Mouse (Mus musculus): ENCODE measurements at regions not wholly inside any gene's neighbourhood (a gene's known extent, or its start where the extent isn't known, plus 50 kb on each side); places are given as distances from the start of the nearest gene placed in this dataset.

- TF ChIP-seq MYOD1 (IDR thresholded peaks at IDR 0.05; ENCODE audit: control insufficient read depth, insufficient read length, low read depth) (no peak), MAX (IDR thresholded peaks at IDR 0.05) (no peak), MYOG (IDR thresholded peaks at IDR 0.05; ENCODE audit: control insufficient read depth, extremely low read depth, insufficient read length) (no peak), CTCF (IDR thresholded peaks at IDR 0.05; ENCODE audit: control insufficient read depth, insufficient read depth, insufficient read length) (no peak), FOSL1 (IDR thresholded peaks at IDR 0.05; ENCODE audit: insufficient read depth, low read length, poor library complexity, severe bottlenecking) (no peak), CEBPB (IDR thresholded peaks at IDR 0.05; ENCODE audit: low read depth) (no peak), USF1 (IDR thresholded peaks at IDR 0.05; ENCODE audit: low read depth) (no peak)
- H3K79me3 ChIP-seq (ENCODE audit: low read depth) = no peaks in the 10 kb centered on the region
These were observed 531.0 kb downstream of the Plekhb2 start for GRCm38 (mm10) chr1:35380633-35381385.

DNA sequence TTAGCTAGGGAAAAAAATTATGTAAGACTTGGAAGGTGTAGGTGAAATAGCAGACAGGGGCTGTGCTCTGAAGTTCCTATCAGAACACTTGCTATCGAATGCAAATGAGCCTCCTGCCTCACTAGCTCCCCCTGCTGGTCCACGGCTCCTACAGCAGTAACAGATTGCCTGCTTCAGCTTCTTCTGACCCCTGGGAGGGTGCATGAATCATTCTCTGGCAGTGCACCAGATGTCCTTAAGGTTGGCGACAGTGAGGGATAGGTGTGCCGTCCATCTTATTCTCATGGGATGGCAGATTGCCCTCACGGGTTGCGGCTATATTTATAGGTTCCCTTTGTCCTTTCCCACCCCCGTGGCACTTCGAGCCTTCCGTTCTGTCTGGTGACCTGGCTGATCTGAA is 535.7 kb downstream of the Plekhb2 start:
- Histone ChIP-seq H3ac (ENCODE audit: control insufficient read depth, insufficient read length, low read depth) (no peak overlapping the region), H3K79me3 (ENCODE audit: low read depth) (no peaks in the 10 kb centered on the region), H3K79me2 (ENCODE audit: control insufficient read depth, insufficient read depth) (no peaks in the 10 kb centered on the region), H3K36me3 (ENCODE audit: control insufficient read depth, insufficient read depth) (no peaks in the 10 kb centered on the region), H3K27me3 (ENCODE audit: control insufficient read depth, insufficient read depth, insufficient read length) (no peaks in the 10 kb centered on the region), H3K4me3 (ENCODE audit: insufficient read depth, poor library complexity, severe bottlenecking) (no peak overlapping the region)
- no peak for TF ChIP-seq CEBPB (IDR thresholded peaks at IDR 0.05; ENCODE audit: low read depth)
- no peak for TF ChIP-seq MYOD1 (IDR thresholded peaks at IDR 0.05; ENCODE audit: control insufficient read depth, insufficient read length, low read depth)
- TF ChIP-seq MAX (IDR thresholded peaks at IDR 0.05) = no peak
- TF ChIP-seq MYOG (IDR thresholded peaks at IDR 0.05; ENCODE audit: control insufficient read depth, extremely low read depth, insufficient read length) = no peak
- no peak for TF ChIP-seq USF1 (IDR thresholded peaks at IDR 0.05; ENCODE audit: low read depth)
- peak; percentile 27 for TF ChIP-seq CTCF (IDR thresholded peaks at IDR 0.05; ENCODE audit: control insufficient read depth, insufficient read depth, insufficient read length)
- TF ChIP-seq FOSL1 (IDR thresholded peaks at IDR 0.05; ENCODE audit: insufficient read depth, low read length, poor library complexity, severe bottlenecking) = no peak

More at GRCm38 (mm10) chr1:35380633-35381385, 531.0 kb downstream of the Plekhb2 start:
- Histone ChIP-seq H3K36me3 (ENCODE audit: control insufficient read depth, insufficient read depth) (no peaks in the 10 kb centered on the region), H3K79me2 (ENCODE audit: control insufficient read depth, insufficient read depth) (no peaks in the 10 kb centered on the region), H3K27me3 (ENCODE audit: control insufficient read depth, insufficient read depth, insufficient read length) (no peaks in the 10 kb centered on the region), H3ac (ENCODE audit: control insufficient read depth, insufficient read length, low read depth) (no peak overlapping the region), H3K4me3 (ENCODE audit: insufficient read depth, poor library complexity, severe bottlenecking) (no peak overlapping the region)

- Histone ChIP-seq H3K4me3 (ENCODE audit: insufficient read depth, poor library complexity, severe bottlenecking) (no peak overlapping the region), H3K27me3 (ENCODE audit: control insufficient read depth, insufficient read depth, insufficient read length) (no peaks in the 10 kb centered on the region), H3K36me3 (ENCODE audit: control insufficient read depth, insufficient read depth) (no peaks in the 10 kb centered on the region), H3K79me3 (ENCODE audit: low read depth) (no peaks in the 10 kb centered on the region), H3ac (ENCODE audit: control insufficient read depth, insufficient read length, low read depth) (no peak overlapping the region), H3K79me2 (ENCODE audit: control insufficient read depth, insufficient read depth) (no peaks in the 10 kb centered on the region)
- no peak for TF ChIP-seq CTCF (IDR thresholded peaks at IDR 0.05; ENCODE audit: control insufficient read depth, insufficient read depth, insufficient read length)
- TF ChIP-seq MYOD1 (IDR thresholded peaks at IDR 0.05; ENCODE audit: control insufficient read depth, insufficient read length, low read depth) = no peak
These were observed 538.4 kb downstream of the Plekhb2 start for GRCm38 (mm10) chr1:35388181-35388580.

- no peaks in the 10 kb centered on the region for H3K27me3 ChIP-seq (ENCODE audit: control insufficient read depth, insufficient read depth, insufficient read length)
- no peak overlapping the region for H3ac ChIP-seq (ENCODE audit: control insufficient read depth, insufficient read length, low read depth)
- H3K79me2 ChIP-seq (ENCODE audit: control insufficient read depth, insufficient read depth) = no peaks in the 10 kb centered on the region
- no peak for TF ChIP-seq USF1 (IDR thresholded peaks at IDR 0.05; ENCODE audit: low read depth)
- no peak for TF ChIP-seq MYOG (IDR thresholded peaks at IDR 0.05; ENCODE audit: control insufficient read depth, extremely low read depth, insufficient read length)
- TF ChIP-seq CTCF (IDR thresholded peaks at IDR 0.05; ENCODE audit: control insufficient read depth, insufficient read depth, insufficient read length) = no peak
- no peak for TF ChIP-seq MYOD1 (IDR thresholded peaks at IDR 0.05; ENCODE audit: control insufficient read depth, insufficient read length, low read depth)
- no peak for TF ChIP-seq CEBPB (IDR thresholded peaks at IDR 0.05; ENCODE audit: low read depth)
- no peak for TF ChIP-seq MAX (IDR thresholded peaks at IDR 0.05)
- TF ChIP-seq FOSL1 (IDR thresholded peaks at IDR 0.05; ENCODE audit: insufficient read depth, low read length, poor library complexity, severe bottlenecking) = no peak
- no peaks in the 10 kb centered on the region for H3K79me3 ChIP-seq (ENCODE audit: low read depth)
- H3K4me3 ChIP-seq (ENCODE audit: insufficient read depth, poor library complexity, severe bottlenecking) = no peak overlapping the region
- no peaks in the 10 kb centered on the region for H3K36me3 ChIP-seq (ENCODE audit: control insufficient read depth, insufficient read depth)
These were observed 540.6 kb downstream of the Plekhb2 start for GRCm38 (mm10) chr1:35390371-35390770.

DNA sequence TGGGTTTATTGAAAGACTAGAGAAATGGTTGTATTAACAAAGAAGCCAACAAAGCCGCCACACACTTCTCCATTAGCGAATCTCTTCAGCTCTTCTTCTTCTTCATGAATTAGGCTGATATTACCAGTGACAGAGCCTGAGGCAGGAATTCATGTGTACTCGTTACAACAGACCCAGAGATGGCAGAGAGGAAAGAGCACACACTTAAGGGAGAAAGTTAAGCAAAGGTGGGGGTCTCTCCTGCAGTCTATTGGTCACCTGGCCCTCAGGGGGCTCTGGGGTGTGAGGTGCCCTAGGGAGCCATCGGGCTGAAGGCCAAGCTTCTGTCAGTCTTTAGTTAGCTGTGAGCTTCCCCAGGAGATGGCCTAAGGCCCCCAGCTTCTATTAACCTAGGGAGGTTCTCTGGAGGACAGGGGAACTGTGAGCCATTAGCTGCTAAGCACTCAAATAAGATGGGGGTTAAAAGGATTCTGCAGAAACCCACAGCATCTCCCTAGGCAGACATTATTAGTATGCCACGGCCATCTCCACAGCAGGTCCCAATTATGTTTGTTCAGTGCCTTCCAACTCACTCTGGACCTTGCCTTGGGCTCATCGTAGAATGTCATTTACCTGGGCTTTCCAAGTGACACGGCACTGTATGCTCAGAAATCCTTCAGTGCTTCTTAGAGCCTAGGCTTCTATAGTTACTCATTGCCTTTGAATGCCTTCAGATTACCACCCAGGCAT is 541.2 kb downstream of the Plekhb2 start:
- Histone ChIP-seq H3K36me3 (ENCODE audit: control insufficient read depth, insufficient read depth) (no peaks in the 10 kb centered on the region), H3K4me3 (ENCODE audit: insufficient read depth, poor library complexity, severe bottlenecking) (no peak overlapping the region), H3K79me2 (ENCODE audit: control insufficient read depth, insufficient read depth) (no peaks in the 10 kb centered on the region), H3ac (ENCODE audit: control insufficient read depth, insufficient read length, low read depth) (no peak overlapping the region), H3K27me3 (ENCODE audit: control insufficient read depth, insufficient read depth, insufficient read length) (no peaks in the 10 kb centered on the region), H3K79me3 (ENCODE audit: low read depth) (no peaks in the 10 kb centered on the region)
- no peak for TF ChIP-seq MYOD1 (IDR thresholded peaks at IDR 0.05; ENCODE audit: control insufficient read depth, insufficient read length, low read depth)
- no peak for TF ChIP-seq FOSL1 (IDR thresholded peaks at IDR 0.05; ENCODE audit: insufficient read depth, low read length, poor library complexity, severe bottlenecking)
- no peak for TF ChIP-seq CTCF (IDR thresholded peaks at IDR 0.05; ENCODE audit: control insufficient read depth, insufficient read depth, insufficient read length)

Measured in C2C12 (cell line).